In genomic region chr8:106508456-106508855, GRCm38 (mm10) we compare ENCODE assay signal across 11 mouse cellular contexts. TPM values are rescaled to one million over a fixed set of nuclear protein-coding genes. Genes with fewer than 3 reads are reported as not detected.
DNase-seq lines count a peak whose midpoint lies in the region; ATAC-seq lines count a peak whose summit lies in the region.
"Had no signal": no experiment of that assay in that cellular context is flagged by ENCODE, and none has a peak within 500 bp of the region (broad histone marks: within the 10 kb centered on the region; RNA-seq: fewer than 3 reads in every experiment).

No protein-coding gene starts in this region.

- H3K9ac ChIP-seq in liver, embryonic 11.5 days (ENCODE audit: low read depth, low read length) = no peak overlapping the region
- H3K9ac ChIP-seq in forebrain, embryonic 11.5 days (ENCODE audit: low read length) = no peak overlapping the region
- H3K9ac ChIP-seq in intestine, embryonic 14.5 days (ENCODE audit: low read length) = no peak overlapping the region
- H3K9ac ChIP-seq in neural tube, embryonic 13.5 days = peak overlapping the region; percentile 10; the same call in 1 of the 2 replicates

- H3K4me2 ChIP-seq in liver, embryonic 11.5 days = peak overlapping the region; percentile 47; the same call in 1 of the 2 replicates
- H3K4me2 ChIP-seq in forebrain, embryonic 11.5 days (ENCODE audit: low read depth, low read length, severe bottlenecking) = peak overlapping the region; percentile 63; the same call in 1 of the 2 replicates
- H3K4me2 ChIP-seq in intestine, embryonic 14.5 days (ENCODE audit: low read length) = peak overlapping the region; percentile 55
- peak overlapping the region; percentile 68 for H3K4me2 ChIP-seq in neural tube, embryonic 13.5 days

- peak overlapping the region; percentile 47; the same call in 1 of the 2 replicates for H3K27ac ChIP-seq in liver, embryonic 11.5 days (ENCODE audit: low read depth, low read length)
- no peak overlapping the region for H3K27ac ChIP-seq in forebrain, embryonic 11.5 days (ENCODE audit: low read depth, low read length)
- peak overlapping the region; percentile 89 for H3K27ac ChIP-seq in intestine, embryonic 14.5 days (ENCODE audit: low read depth)
- H3K27ac ChIP-seq in neural tube, embryonic 13.5 days (replicated peaks) = peak overlapping the region; percentile 81
- H3K27ac ChIP-seq: kidney, postnatal 0 days had no signal

- 11% methylated on average over 3 of the region's 3 CpGs for WGBS in liver, embryonic 11.5 days
- 18% methylated on average over 3 of the region's 3 CpGs for WGBS in forebrain, embryonic 11.5 days
- 22% methylated on average over 3 of the region's 3 CpGs for WGBS in intestine, embryonic 14.5 days
- 22% methylated on average over 3 of the region's 3 CpGs for WGBS in neural tube, embryonic 13.5 days

- DNase-seq in liver, embryonic 11.5 days (ENCODE audit: low spot score) = no peak
- no peak for DNase-seq in liver
- no peak for DNase-seq in forebrain, embryonic 11.5 days (ENCODE audit: low spot score)
- no peak for DNase-seq in intestine, embryonic 14.5 days (ENCODE audit: low spot score)
- no peak for DNase-seq in right cerebral cortex, adult 2 months (ENCODE audit: low spot score in 2 of 2)
- no peak for DNase-seq in cerebellum, adult 11 months

- H3K4me1 ChIP-seq in liver, embryonic 11.5 days (replicated peaks; ENCODE audit: control insufficient read depth, insufficient read depth, low read length) = 0 out of 2 replicates have a peak, but pooled peaks cover 8% of the 10 kb centered on the region
- H3K4me1 ChIP-seq in forebrain, embryonic 11.5 days (replicated peaks; ENCODE audit: control insufficient read depth, insufficient read depth, low read length) = peaks cover 17% of the 10 kb centered on the region
- peaks cover 43% of the 10 kb centered on the region for H3K4me1 ChIP-seq in intestine, embryonic 14.5 days (replicated peaks; ENCODE audit: control insufficient read depth, insufficient read depth, low read length)
- H3K4me1 ChIP-seq in neural tube, embryonic 13.5 days (replicated peaks) = peaks cover 53% of the 10 kb centered on the region

- peaks cover 61% of the 10 kb centered on the region for H3K27me3 ChIP-seq in liver, embryonic 11.5 days (replicated peaks; ENCODE audit: control insufficient read depth, insufficient read depth, low read length)
- H3K27me3 ChIP-seq in forebrain, embryonic 11.5 days (ENCODE audit: control insufficient read depth, insufficient read depth, low read length) = peaks cover 51% of the 10 kb centered on the region
- H3K27me3 ChIP-seq in intestine, embryonic 14.5 days (replicated peaks; ENCODE audit: control insufficient read depth, insufficient read depth, low read length) = no peaks in the 10 kb centered on the region
- H3K27me3 ChIP-seq in neural tube, embryonic 13.5 days = peaks cover 82% of the 10 kb centered on the region

- ATAC-seq in liver, embryonic 11.5 days (replicated peaks; ENCODE audit: low FRiP score) = no peak
- ATAC-seq in forebrain, embryonic 11.5 days (replicated peaks; ENCODE audit: low FRiP score) = 0 out of 2 replicates have a peak, but pooled peaks have one; percentile 47
- no peak for ATAC-seq in intestine, embryonic 14.5 days (replicated peaks; ENCODE audit: low FRiP score, low TSS enrichment, low read depth)
- no peak; the same call in 1 of the 2 replicates for ATAC-seq in neural tube, embryonic 13.5 days (ENCODE audit: low read depth)
- ATAC-seq in erythroid progenitor cell, adult 5-6 weeks (replicated peaks; ENCODE audit: low FRiP score, poor library complexity, severe bottlenecking) = no peak

- no peak overlapping the region for H3K4me3 ChIP-seq in liver, embryonic 11.5 days (ENCODE audit: low read depth, low read length)
- H3K4me3 ChIP-seq in forebrain, embryonic 11.5 days (ENCODE audit: low read depth, low read length) = no peak overlapping the region
- H3K4me3 ChIP-seq in intestine, embryonic 14.5 days (ENCODE audit: low read depth, low read length) = no peak overlapping the region
- H3K4me3 ChIP-seq in neural tube, embryonic 13.5 days = 0 out of 2 replicates have a peak overlapping the region, but pooled peaks have one; percentile 31

- no peaks in the 10 kb centered on the region for H3K36me3 ChIP-seq in liver, embryonic 11.5 days (ENCODE audit: control insufficient read depth, insufficient read depth, low read length)
- no peaks in the 10 kb centered on the region for H3K36me3 ChIP-seq in forebrain, embryonic 11.5 days (ENCODE audit: control insufficient read depth, insufficient read depth, low read length)
- H3K36me3 ChIP-seq in intestine, embryonic 14.5 days (ENCODE audit: control insufficient read depth, insufficient read depth, low read length) = no peaks in the 10 kb centered on the region
- no peaks in the 10 kb centered on the region for H3K36me3 ChIP-seq in neural tube, embryonic 13.5 days

- no peaks in the 10 kb centered on the region for H3K9me3 ChIP-seq in liver, embryonic 11.5 days (ENCODE audit: control insufficient read depth, low read length)
- no peaks in the 10 kb centered on the region for H3K9me3 ChIP-seq in forebrain, embryonic 11.5 days (ENCODE audit: control insufficient read depth, low read length)
- no peaks in the 10 kb centered on the region for H3K9me3 ChIP-seq in intestine, embryonic 14.5 days (ENCODE audit: control insufficient read depth, low read length)
- no peaks in the 10 kb centered on the region for H3K9me3 ChIP-seq in neural tube, embryonic 13.5 days

RNA-seq across cellular contexts. Expression of gene Cdh3, which starts 2.2 kb away (rescaled TPM):
- polyA plus RNA-seq in liver, embryonic 11.5 days (2014; fragmentation: Nextera tagmentation; extraction: Ambion mirVana) = 12.5 and 13.2 TPM in 2 replicates
- polyA plus RNA-seq in forebrain, embryonic 11.5 days (2014; fragmentation: Nextera tagmentation; extraction: Ambion mirVana) = 3.8 and 4.8 TPM in 2 replicates
- 16.1 and 19.2 TPM in 2 replicates for polyA plus RNA-seq in intestine, embryonic 14.5 days (2014; fragmentation: Nextera tagmentation; extraction: Ambion mirVana)
- polyA plus RNA-seq in neural tube, embryonic 13.5 days (2015; fragmentation: Nextera tagmentation; extraction: Ambion mirVana) = 3.5 and 5.8 TPM in 2 replicates
- total RNA-seq in erythroid progenitor cell, adult 5-6 weeks (2015; ENCODE audit: low replicate concordance) = not detected in 2 replicates
- total RNA-seq in erythroid progenitor cell, adult 5-6 weeks (2017; ENCODE audit: low replicate concordance) = not detected in 2 replicates

RNA-seq across cellular contexts. Expression of gene 6030452D12Rik, which starts 8.1 kb away (rescaled TPM):
- not detected in 2 replicates for polyA plus RNA-seq in liver, embryonic 11.5 days (2014; fragmentation: Nextera tagmentation; extraction: Ambion mirVana)
- not detected in 2 replicates for polyA plus RNA-seq in forebrain, embryonic 11.5 days (2014; fragmentation: Nextera tagmentation; extraction: Ambion mirVana)
- not detected in 2 replicates for polyA plus RNA-seq in intestine, embryonic 14.5 days (2014; fragmentation: Nextera tagmentation; extraction: Ambion mirVana)
- polyA plus RNA-seq in neural tube, embryonic 13.5 days (2015; fragmentation: Nextera tagmentation; extraction: Ambion mirVana) = not detected in 2 replicates
- not detected in 2 replicates for total RNA-seq in erythroid progenitor cell, adult 5-6 weeks (2015; ENCODE audit: low replicate concordance)
- not detected in 2 replicates for total RNA-seq in erythroid progenitor cell, adult 5-6 weeks (2017; ENCODE audit: low replicate concordance)
- total RNA-seq: adrenal gland, postnatal 14 days; left cerebral cortex, postnatal 25 days had no signal
- polyA plus RNA-seq: kidney, postnatal 0 days had no signal
